Mouse (Mus musculus) embryonic fibroblast, embryonic 13.5 days (primary cell): ENCODE measurements around the gene Gm13275.
"Not testable (repeated sequence)": the region's sequence is repeated elsewhere in the genome, so short reads cannot be mapped to it uniquely, and the experiment has no call there.

Experiments used
- CTCF ChIP-seq: IDR thresholded peaks from 2 replicates; pipeline ENCODE4 v1.5.1; 2011; ENCODE audit warnings: mild to moderate bottlenecking, control low read depth, low read length, moderate library complexity, borderline replicate concordance; ENCODE audit not compliant: insufficient read depth
- POLR2A ChIP-seq: IDR thresholded peaks from 2 replicates; pipeline ENCODE4 v1.6.1; 2011; ENCODE audit warnings: low read depth, mild to moderate bottlenecking, control low read depth, low read length, moderate library complexity

GRCm38 (mm10) chr4:88779550-88779949 is 14.7 kb upstream of the Gm13275 start, which contains the start of gene Gm13272:
- not testable (repeated sequence) for TF ChIP-seq POLR2A, CTCF
